Mouse (Mus musculus) erythroblast, adult 5-6 weeks (primary cell): ENCODE measurements around the gene Dock9. TPM values are rescaled to one million over a fixed set of nuclear protein-coding genes. Genes with fewer than 3 reads are reported as not detected.

Experiments used
- ATAC-seq: replicated peaks from 2 replicates; pipeline ENCODE4 v1.8.0; 2016; ENCODE audit warnings: moderate number of reproducible peaks, mild to moderate bottlenecking, moderate TSS enrichment, inconsistent platforms; ENCODE audit not compliant: poor library complexity, low FRiP score, severe bottlenecking
- total RNA-seq, 2 experiments: library from RNA; stranded (forward) in 1 of 2; stranded (reverse) in 1 of 2; fragments of 150-400 nt in 1 of 2; fragments of 200-764, 138-1000 nt in 1 of 2; gene quantifications; 2 replicates each; pipeline versions ENCODE4 v1.2.3 to v1.2.4; 2015 to 2017; ENCODE audit warnings: low replicate concordance in 2 of 2

The Dock9 gene
- total RNA-seq, 2 experiments from 2014 or later, result 0.19 to 1.1 TPM

- no peak for ATAC-seq
Measured at GRCm38 (mm10) chr14:121497800-121498199, 299.8 kb downstream of the Dock9 start.

GRCm38 (mm10) chr14:121495741-121496140, 301.9 kb downstream of the Dock9 start:
- ATAC-seq, result no peak

- no peak for ATAC-seq
Measured at GRCm38 (mm10) chr14:121495120-121495519, 302.5 kb downstream of the Dock9 start.

- no peak for ATAC-seq
Measured at GRCm38 (mm10) chr14:121494238-121494637, 303.4 kb downstream of the Dock9 start.

GRCm38 (mm10) chr14:121493712-121494111, 303.9 kb downstream of the Dock9 start:
- no peak for ATAC-seq

- ATAC-seq, result no peak
Measured at GRCm38 (mm10) chr14:121492328-121492727, 305.3 kb downstream of the Dock9 start.

Other genes starting within 250 kb of the Dock9 start
- gene Ubac2, start 80.8 kb upstream of the Dock9 start, total RNA-seq (2015; ENCODE audit: low replicate concordance), result 4.6 and 5.8 TPM in 2 replicates
- gene Ubac2, start 80.8 kb upstream of the Dock9 start, total RNA-seq (2017; ENCODE audit: low replicate concordance), result 3.9 and 7.7 TPM in 2 replicates
- gene Gpr18, start 117.9 kb upstream of the Dock9 start, total RNA-seq (2015; ENCODE audit: low replicate concordance), result 0.63 TPM in 1 of 2 replicates, not detected in the other
- gene Gpr18, start 117.9 kb upstream of the Dock9 start, total RNA-seq (2017; ENCODE audit: low replicate concordance), result 0.42 and 0.51 TPM in 2 replicates
- gene Gpr183, start 167.4 kb upstream of the Dock9 start, total RNA-seq (2015; ENCODE audit: low replicate concordance), result 0.19 and 1.7 TPM in 2 replicates
- gene Gpr183, start 167.4 kb upstream of the Dock9 start, total RNA-seq (2017; ENCODE audit: low replicate concordance), result 0.98 and 2.3 TPM in 2 replicates
- not detected in 2 replicates for gene Timm8a2, start 236.8 kb upstream of the Dock9 start, total RNA-seq (2015; ENCODE audit: low replicate concordance)
- not detected in 2 replicates for gene Timm8a2, start 236.8 kb upstream of the Dock9 start, total RNA-seq (2017; ENCODE audit: low replicate concordance)